Mouse (Mus musculus) embryo, embryonic 11.5 days (tissue): ENCODE results near the gene Tomm40l.
"Not testable (repeated sequence)": the region's sequence is repeated elsewhere in the genome, so short reads cannot be mapped to it uniquely, and the experiment has no call there.

Source experiments
- DNase-seq: peaks from one replicate; pipeline ENCODE4 v3.0.0-alpha.2; 2012; ENCODE audit warnings: low read depth, low spot score

Tomm40l gene

GRCm38 (mm10) chr1:171250680-171251593 is 28.6 kb upstream of the Tomm40l start, which contains the start of gene Ndufs2:
TSS of gene Ndufs2 (minus strand) at chr1:171251388.
- no peak for DNase-seq

- no peak for DNase-seq
Observed at GRCm38 (mm10) chr1:171249913-171250600, 27.7 kb upstream of the Tomm40l start, which contains the start of gene Adamts4. TSS of gene Adamts4 (plus strand) at chr1:171250421.

- no peak for DNase-seq
Observed at GRCm38 (mm10) chr1:171248386-171249226, 26.3 kb upstream of the Tomm40l start.

- no peak for DNase-seq
Observed at GRCm38 (mm10) chr1:171247916-171248315, 25.6 kb upstream of the Tomm40l start.

- no peak for DNase-seq
Observed at GRCm38 (mm10) chr1:171247453-171247841, 25.1 kb upstream of the Tomm40l start.

- peak; percentile 92 for DNase-seq
Observed at GRCm38 (mm10) chr1:171246709-171247452, 24.6 kb upstream of the Tomm40l start.

- no peak for DNase-seq
Observed at GRCm38 (mm10) chr1:171245353-171245752, 23.0 kb upstream of the Tomm40l start.

GRCm38 (mm10) chr1:171241952-171242351 is 19.6 kb upstream of the Tomm40l start:
- not testable (repeated sequence) for DNase-seq

GRCm38 (mm10) chr1:171240911-171241310 is 18.6 kb upstream of the Tomm40l start:
- DNase-seq = no peak

- no peak for DNase-seq
Observed at GRCm38 (mm10) chr1:171239992-171240744, 17.9 kb upstream of the Tomm40l start.

GRCm38 (mm10) chr1:171238463-171238862 is 16.1 kb upstream of the Tomm40l start:
- DNase-seq = no peak

GRCm38 (mm10) chr1:171237438-171237837 is 15.1 kb upstream of the Tomm40l start:
- DNase-seq = no peak

- no peak for DNase-seq
Observed at GRCm38 (mm10) chr1:171235791-171236190, 13.5 kb upstream of the Tomm40l start.

- no peak for DNase-seq
Observed at GRCm38 (mm10) chr1:171234538-171234937, 12.2 kb upstream of the Tomm40l start.

GRCm38 (mm10) chr1:171234126-171234525 is 11.8 kb upstream of the Tomm40l start, which contains the start of gene Fcer1g:
TSS of gene Fcer1g (minus strand) at chr1:171234365.
- no peak for DNase-seq

- DNase-seq = no peak
Observed at GRCm38 (mm10) chr1:171232800-171233730, 10.8 kb upstream of the Tomm40l start.

- no peak for DNase-seq
Observed at GRCm38 (mm10) chr1:171232348-171232747, 10.0 kb upstream of the Tomm40l start.

GRCm38 (mm10) chr1:171231844-171232243 is 9.5 kb upstream of the Tomm40l start:
- DNase-seq = no peak

GRCm38 (mm10) chr1:171230215-171230614 is 7.9 kb upstream of the Tomm40l start:
- DNase-seq = no peak
